Mouse (Mus musculus): ENCODE measurements at regions not wholly inside any gene's neighbourhood (a gene's known extent, or its start where the extent isn't known, plus 50 kb on each side); places are given as distances from the start of the nearest gene placed in this dataset.

DNA sequence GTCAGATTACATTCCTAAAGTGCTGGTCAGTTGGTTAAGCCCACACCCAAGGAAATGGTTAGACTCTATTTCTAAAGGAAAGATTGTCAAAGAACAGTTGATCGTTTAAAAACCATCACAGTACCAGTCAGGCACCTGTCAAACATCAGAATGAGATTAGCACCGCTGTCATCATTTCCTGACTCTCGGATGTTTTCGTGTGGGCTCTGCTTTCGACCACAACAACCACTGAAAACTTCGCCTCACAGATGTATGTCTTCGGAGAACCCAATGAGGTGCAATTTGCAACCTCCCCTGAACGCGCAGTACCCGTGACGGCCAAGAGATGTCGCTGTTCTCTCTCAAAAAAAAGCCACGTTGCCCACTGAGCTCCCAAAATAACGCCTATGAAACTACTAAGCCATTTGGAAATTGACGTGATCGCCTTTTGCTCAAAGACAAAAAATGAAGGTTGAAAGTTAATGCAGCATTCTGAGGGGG, 102.6 kb upstream of the Cxadr start:
- TF ChIP-seq MAZ (IDR thresholded peaks at IDR 0.05; ENCODE audit: low read depth, low read length) (no peak), MAX (IDR thresholded peaks at IDR 0.05; ENCODE audit: low read length) (peak; percentile 54), ZMIZ1 (IDR thresholded peaks at IDR 0.05; ENCODE audit: low read depth, low read length) (no peak), CTCF (IDR thresholded peaks at IDR 0.05 in 2 of 3, conservative IDR thresholded peaks at IDR 0.05 in 1 of 3; ENCODE audit: control insufficient read depth in 1 of 3, insufficient read depth in 1 of 3, low read depth in 2 of 3, low read length in 3 of 3, poor library complexity in 1 of 3, severe bottlenecking in 1 of 3) (peak; percentile 78 to 88 (median 86)), MAFK (IDR thresholded peaks at IDR 0.05; ENCODE audit: borderline replicate concordance, low read depth, low read length) (no peak), ZKSCAN1 (IDR thresholded peaks at IDR 0.05; ENCODE audit: low read depth, low read length) (no peak), ZNF384 (IDR thresholded peaks at IDR 0.05; ENCODE audit: low read depth, low read length) (peak; percentile 65; the same call in 1 of the 2 replicates), CHD2 (IDR thresholded peaks at IDR 0.05; ENCODE audit: low read length) (no peak), POLR2AphosphoS2 (IDR thresholded peaks at IDR 0.05; ENCODE audit: low read length) (no peak), CHD1 (IDR thresholded peaks at IDR 0.05; ENCODE audit: low read depth, low read length) (no peak)
